Mouse (Mus musculus) lung, postnatal 14 days (tissue): Measurements from ENCODE around the gene Zc3h12a.
A peak's percentile ranks its signal among the peaks of the same experiment; 100 is the strongest.

ENCODE experiments used
- DNase-seq: peaks from one replicate; pipeline ENCODE4 v3.0.0; 2021

Gene Zc3h12a

DNA sequence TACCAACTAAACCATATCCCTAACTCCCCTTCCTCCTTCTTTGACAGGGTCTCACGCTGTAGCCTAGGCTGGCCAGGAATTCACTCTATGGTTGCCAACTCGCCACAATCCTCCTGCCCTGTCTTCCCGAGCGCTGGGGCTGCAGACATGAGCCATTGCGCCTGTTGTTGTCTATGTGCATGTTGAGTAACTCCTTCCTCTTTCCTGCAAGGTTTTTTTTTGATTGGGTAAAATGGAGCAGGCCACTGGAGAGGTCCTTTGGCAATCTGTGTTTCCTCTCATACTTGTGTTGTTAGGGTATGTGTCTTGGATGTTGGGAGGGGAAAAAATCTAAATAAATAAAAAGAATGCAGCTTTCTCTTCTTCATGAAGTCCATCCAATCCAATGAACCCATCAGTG is 16.6 kb upstream of the Zc3h12a start:
- DNase-seq, result no peak

DNA sequence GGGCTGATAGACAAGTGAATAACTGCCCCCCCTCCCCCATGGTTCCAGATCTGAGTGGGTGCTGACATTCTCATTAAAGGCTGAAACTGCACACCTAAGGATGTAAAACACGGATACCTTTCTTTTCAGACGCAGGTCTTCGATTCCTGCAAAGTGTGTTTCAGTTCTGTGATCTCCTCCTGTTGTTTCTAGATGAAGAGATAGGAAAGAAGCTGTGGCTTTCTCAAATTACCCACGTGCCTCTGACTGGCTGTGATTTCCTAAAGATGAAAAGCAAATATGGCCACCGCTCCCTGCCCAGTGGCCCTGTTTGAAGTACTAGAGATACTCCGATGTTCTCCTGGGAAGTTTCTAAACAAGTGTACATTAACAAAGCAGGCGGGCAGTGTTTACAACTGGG is 10.7 kb upstream of the Zc3h12a start:
- no peak for DNase-seq

DNA sequence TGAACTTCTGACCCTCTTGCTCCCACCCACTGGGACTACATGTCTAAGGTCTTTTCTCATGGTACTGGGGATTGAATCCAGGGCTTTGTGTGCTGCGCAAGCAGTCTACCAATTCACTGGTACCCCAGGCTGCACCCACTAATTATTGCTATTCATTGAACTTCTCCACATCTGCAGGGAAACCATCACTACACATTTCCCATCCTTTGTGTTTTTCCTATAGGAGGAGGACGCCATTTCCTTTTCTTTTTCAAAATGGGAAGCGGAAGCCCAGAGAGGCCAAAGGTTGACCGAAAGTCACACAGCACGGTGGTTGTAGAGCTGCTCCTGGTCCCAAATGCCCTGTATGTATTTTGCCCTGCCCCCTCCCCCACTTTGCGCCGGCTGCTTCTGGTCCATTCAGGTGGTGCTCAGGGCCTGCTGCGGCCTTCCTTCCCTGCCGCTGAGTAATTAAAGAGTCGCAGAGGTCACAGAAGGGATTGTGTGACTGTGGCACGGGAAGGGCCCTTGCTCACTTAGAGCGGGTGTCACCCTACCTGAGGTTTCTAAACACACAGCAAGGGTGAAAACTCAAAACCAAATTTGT is 8.8 kb upstream of the Zc3h12a start:
- no peak for DNase-seq

DNA sequence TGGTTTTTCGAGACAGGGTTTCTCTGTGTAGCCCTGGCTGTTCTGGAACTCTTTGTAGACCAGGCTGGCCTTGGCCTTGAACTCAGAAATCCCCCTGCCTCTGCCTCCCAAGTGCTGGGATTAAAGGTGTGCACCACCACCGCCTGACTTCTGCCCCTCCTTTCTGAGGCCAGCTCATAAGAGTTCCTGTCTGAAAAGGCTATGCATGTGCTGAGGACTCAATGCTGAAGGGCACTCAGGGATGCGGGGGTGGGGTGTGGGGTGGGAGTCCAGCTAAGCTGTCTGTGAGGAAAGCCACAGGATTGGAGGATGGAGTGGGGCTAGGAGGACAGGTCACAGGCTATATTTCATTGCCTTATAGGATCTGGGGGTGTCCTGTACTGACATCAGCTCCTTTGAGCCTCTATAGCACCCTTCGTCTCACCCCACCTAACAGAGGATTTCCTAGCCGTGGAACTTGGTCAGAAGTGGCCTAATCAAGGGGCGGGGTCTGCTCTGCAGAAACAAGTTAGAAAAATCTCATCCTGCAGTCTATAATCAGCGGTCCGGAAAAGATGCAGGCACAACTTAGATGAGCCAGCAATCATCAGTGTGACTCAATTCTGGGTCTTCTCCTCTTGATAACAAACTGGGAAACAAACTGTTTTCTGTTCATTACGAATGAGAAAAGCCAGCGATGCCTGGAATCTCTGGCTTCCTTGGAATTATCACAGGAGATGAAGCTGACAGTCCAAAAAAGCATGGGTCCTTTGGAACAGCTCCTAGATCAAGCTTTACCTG is 7.6 kb upstream of the Zc3h12a start:
- DNase-seq, result no peak

DNA sequence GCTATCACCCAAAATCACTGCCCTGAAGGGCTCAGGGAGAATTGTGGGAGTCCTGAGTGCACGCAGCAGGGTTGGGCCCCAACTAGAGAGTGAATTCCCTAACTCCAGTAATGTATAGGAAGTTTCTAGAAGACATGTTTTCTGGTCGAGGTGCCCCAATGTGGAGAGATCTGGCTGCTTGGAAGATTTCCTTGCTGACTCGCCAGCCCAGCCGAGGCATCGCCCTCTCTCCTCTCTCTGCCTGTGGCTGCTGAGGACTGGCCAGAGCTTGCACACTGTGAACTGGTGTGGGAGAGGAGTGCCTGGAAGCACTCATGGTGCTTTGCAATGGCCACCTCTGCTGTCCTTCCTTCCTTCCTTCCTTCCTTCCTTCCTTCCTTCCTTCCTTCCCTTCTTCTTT is 7.0 kb upstream of the Zc3h12a start:
- DNase-seq, result no peak

DNA sequence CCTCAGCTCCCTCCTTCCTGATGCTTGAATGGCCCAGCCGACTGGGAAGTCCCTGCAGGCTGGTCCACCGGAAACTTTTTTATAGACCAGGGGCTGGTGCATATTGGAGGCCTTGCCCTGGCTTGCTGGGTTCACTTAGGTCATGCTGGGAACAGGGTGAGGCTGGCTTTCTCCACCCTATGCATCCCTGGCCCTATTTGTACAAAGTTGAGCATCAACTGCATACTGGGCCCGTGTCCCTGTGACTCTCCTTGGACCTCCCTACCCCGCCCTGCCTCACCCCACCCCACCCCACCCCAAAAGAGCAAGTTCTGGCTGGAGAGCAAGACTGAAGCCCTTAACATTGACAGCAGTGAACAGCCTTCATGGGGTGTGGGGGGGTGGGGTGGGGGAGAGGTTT is 6.6 kb upstream of the Zc3h12a start:
- DNase-seq, result no peak

DNA sequence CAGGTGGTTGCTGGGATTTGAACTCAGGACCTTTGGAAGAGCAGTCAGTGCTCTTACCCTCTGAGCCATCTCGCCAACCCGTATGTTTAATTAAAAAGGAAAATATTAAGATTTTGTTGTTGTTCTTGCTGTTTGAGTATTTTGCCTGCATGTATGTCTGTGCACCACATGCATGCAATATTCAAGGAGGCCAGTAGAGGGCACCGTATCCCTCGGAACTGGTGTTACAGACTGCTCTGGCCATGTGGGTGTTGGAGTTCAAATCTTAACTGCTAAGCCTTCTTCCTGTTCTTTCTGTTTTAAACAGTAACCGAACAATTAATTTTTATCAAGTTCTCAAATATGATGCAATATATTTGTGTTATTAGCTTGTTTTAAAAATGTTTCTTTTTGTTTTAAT is 4.8 kb upstream of the Zc3h12a start:
- DNase-seq, result peak; percentile 67

DNA sequence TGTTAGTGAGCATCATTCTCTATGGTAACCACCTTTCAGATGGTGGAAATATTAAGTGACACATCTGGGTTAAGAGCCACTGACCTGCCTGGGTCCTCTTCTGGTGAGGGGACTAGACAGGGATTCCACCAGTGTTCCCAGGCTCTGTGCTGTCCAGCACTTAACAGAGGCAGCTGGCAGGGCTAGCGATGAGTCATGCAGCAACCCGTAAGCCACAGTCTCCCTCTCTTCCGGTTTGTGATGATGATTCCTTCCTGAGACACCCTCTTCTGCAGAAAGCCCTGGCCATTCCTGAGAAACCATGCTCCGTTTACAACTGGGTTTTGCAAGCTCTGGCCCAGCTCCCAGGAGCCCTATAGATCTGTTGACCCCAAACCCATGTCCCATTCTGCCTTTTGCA is 3.9 kb upstream of the Zc3h12a start:
- no peak for DNase-seq

DNA sequence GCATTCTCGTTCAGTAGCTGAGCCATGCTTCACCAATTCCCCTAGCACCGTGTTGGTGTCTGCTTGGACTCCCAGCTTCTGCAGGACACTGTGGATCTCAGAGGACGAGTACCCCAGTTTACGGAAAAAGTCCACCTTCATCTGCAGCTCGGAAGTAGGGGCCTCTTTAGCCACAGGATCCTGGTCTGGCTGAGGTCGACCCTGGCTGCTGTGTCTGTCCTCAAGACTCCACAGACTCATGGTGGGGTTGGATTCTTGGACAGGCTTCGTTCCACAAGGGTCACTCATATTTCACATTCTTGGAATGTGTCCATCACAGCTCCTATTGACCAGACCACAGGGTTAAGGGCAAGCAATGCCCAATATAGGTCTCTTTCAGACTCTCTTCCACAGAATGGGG is 879 bp downstream of the Zc3h12a start:
- DNase-seq, result no peak

DNA sequence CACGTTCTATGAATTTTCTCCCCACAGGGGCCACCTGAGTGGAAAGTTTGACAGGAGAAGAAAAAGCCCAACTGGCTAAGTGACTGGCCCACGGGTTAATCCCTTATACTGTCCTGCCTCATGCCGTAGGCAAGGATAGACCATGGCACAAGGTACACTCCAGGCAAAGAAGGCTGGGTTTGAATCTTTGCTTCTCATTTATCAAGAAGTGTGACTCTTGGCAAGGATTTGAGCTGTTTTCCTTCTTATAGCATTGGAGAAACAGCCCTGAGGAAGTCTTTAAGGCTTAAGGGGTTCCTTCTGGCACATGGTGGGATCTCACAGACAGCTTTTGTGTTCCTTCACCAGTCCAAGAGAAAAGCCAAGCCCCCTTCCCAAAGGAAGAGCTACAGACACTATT is 1.5 kb downstream of the Zc3h12a start:
- DNase-seq, result no peak

DNA sequence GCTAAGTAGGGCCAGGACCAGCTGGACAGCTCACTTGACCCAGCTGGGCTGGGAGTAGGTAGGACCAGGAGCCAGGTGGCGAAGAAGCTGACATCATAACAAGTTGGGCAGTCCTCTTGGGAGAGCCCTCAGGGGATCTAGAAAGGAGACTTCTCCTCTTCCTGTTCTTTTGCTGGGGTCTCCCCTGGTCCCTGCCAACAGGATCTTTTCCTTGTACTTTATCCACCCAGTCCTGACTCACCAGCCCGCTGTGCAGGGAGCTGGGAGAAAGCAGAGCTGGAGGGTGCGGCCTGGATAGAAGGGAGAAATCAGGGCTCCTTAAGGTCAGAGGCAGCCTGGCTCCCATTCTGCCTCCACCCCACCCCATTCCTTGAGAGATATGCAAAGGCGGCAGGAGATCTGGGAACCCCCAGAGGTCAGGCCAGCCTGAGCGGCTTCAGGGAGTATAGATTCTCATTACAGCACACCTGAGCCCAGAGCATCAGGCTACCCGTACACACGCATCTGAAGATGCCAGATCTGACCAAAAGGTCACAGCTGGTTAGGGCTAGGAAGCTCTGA is 2.2 kb downstream of the Zc3h12a start:
- no peak for DNase-seq

DNA sequence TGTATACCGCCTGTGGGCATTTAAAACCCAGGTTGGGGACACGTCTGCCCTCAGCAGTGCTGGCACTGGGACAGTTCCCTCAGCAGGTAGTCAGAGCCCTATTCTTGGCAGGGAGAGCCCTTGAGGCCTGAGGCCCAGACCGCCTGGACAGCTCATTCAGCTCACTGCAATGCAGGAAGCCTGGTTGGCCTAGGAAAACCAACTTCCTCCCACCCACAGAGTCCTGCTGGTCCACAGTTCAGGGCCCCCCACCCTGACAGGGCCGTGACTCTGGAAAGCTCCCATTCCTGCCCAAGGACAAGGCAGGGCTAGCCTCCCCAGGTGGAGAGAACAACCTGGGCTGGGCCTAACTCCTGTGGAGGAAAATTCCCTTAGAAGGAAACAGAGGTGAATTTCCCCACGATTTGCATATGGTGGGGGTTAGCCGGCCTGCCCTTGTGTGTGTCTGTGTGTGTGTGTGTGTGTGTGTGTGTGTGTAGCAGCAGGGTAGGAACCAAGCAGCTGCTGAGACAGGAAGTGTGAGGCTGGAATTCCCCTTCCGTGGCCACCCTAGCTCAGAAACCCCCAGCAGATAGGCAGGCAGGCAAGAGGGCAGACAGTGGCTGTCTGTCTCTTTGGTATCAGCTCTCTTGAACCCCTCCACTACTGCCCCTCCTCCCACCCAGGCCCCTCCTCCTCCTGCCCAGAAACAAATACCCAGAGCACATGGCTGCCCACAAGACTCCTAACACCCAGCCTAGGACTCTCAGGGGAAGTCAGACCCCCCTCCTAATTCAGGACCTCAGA is 3.0 kb downstream of the Zc3h12a start:
- DNase-seq, result peak; percentile 37

DNA sequence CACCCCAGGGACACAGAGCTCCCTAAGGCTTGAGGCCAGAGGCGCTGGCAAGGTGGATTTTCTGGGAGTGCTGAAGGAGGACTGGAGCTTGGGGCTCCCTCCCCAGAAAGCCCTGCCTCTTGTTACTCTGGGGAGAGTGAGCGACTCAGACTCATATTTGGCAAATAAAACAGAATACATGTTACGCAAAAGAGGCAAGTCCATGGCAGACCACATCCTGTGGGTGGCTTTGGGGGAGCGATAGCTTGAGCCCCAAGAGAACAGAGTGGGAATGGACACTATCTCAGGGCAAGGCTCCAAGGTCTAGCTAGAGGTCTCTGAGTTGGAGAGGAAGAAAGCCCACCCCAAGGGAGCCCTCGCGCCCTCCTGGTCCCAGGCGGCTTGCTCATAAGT is 4.4 kb downstream of the Zc3h12a start:
- DNase-seq, result no peak

DNA sequence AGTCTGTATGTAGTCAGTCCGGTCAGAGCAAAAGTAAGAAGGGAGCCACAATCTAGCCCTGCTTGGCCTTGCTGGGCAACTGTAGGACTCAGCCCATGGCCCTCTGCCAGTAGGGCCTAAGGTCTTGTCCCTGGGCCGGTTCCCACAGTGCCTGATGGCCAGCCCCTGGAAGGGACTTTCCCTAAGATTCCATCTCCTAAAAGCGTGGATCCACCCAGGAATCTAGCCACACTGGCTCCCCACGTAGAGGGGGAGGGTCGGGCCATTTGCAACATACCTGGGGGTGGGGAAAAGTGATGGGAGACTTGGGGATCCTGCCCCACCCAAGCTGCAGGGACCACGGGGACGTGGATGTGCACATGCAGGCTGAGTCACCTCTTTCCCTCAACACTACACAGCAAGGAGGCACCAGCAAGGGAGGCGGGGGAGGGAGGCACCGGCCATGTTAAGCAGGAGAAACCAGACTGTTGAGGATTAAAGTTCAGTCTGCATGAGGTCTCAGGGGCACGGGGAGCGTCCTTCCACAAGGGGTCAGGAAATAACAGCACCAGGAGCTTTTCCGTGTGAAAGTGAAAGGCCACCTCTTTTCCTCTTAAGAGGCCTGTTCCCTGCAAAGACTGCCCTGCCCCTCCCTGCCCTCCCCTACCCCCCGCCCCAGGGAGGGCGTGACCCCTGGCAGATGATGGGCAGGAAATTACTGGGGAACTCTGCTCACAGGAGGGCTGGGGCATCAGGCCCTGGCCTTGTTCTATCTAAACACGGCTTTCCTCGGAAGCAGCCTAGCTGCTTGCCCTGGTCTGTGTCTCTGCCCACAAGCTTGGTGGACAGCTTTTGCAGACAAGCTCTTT is 5.0 kb downstream of the Zc3h12a start:
- peak; percentile 62 for DNase-seq

DNA sequence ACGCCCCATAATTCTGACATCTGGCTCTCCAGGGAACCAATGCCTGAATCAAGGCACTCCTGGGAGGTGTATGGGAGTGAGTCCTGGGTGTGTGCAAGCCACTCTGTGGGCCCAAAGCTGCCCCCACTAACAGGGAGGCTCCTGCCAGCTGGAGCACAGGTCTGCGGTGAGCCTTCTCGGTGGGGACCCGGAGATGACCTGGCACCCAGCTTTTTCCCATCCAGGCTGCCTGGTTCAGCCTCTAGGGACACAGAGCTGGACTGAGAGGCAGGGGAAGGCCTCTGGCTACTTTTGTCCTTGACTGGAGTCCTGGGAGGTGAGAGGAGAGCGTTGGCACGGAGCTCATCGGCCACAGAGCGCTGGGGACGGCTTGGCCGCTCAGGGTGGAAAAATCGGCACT is 7.9 kb downstream of the Zc3h12a start:
- no peak for DNase-seq

DNA sequence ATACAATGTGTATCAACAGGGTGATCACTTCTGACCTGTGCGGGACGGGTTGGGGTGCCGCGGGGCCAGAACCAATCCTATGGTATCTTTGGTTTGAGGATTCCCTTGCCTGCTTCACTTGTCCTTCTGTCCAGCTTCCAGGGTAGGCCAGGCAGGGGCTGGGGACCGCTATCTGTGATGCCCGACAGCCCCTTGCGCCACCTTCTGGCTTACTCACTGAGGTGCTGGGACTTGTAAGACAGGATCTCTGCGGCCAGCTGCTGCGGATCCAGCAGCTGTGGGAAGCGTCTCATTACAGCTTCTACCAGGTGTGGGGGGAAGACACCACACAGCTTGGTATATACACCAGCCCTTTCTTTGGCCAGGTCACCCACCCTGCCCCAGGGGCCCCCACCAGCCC is 8.6 kb downstream of the Zc3h12a start:
- no peak for DNase-seq

DNA sequence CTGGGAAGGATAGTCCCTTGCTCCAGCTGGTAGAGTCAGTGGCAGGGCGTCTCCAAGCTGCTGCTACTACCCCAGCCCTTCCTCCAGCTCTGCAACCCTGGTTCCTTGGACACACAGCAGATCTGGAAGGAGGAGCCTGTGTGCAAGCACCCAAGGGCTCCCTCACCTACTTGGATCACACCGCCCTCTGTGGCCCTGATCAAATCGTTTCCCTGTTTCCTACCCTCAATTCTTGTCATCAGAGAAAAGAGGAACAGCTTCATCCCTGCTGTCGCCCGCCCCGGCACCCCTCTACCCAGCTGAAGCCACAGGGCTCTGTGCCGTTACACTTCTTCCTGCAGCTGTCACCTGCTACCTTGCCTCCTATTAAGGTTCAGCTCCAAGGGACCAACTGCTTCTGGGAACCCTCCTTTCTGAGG is 9.7 kb downstream of the Zc3h12a start:
- no peak for DNase-seq

DNA sequence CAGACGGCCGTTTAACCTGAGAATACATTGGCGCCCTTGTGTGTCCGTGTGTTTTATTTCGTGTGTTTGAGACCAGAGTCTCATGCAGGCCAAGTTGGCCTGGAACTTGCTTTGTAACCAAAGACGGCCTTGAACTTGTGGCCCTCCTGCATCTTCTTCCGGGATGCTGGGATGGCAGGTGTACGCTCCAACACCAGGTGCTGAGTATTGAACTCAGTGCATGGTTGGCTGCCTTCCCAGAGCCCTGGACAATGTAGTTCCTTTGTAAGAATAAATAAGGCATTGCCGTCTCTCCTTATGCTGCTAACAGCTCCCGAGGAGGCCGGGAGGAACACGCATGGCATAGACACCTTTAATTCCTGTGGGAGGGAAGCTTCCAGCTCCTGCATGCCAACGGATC is 10.7 kb downstream of the Zc3h12a start:
- no peak for DNase-seq

DNA sequence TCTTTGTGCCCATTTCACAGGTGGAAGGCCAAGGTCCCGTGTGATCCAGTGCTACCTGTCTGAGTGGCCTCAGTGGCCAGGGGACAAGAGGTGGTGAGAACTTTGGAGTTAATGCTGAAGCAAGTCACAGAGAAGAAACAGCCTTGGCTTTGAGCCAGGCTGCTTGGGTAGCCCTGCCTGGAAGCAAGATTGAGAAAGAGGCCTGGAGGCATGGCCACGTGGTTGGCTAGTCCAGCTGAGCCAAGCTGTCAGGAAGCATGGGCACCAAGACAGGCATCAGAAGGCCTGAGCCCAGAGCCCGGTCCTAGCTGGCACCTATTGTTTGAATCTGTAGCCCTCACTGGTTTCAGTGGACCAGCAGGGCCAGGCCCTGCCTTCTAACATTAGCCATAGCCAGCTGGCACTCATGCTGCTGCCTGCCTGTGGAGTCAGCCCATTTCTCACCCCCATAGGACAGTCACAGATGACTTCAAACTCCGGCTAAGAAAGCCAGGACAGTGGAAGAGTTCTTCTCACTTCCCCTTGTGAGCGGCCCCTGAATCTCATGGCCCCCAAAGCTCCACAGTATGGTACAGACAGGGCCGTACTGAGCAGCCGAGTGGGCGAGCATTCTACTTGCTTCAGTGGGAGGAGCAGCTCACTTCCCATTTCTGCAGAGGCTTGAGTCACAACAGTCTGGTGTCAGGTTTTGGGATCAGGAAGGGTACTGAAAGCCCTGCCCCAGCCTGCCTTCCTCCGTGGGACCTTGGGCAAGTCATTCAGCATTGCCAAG is 11.4 kb downstream of the Zc3h12a start:
- peak; percentile 77 for DNase-seq

DNA sequence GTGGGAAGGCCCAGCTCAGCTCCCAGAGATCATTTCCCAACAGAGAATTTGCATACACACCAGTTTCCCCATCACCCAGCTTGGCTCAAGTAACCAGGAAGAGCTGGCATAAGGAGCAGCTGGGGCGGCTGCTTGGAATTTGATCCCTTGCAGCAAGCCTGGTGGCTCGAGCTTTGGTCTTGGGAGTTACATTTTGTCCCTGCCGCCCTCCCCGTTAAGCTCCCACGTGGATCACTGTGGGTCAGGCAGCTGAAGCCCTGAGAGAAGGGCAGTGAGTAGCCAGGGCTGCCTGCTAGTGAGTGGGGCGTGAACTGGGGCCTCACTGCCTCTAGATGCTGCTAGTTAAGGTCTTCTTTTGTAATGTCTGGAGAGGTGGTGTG is 11.9 kb downstream of the Zc3h12a start:
- peak; percentile 46 for DNase-seq

DNA sequence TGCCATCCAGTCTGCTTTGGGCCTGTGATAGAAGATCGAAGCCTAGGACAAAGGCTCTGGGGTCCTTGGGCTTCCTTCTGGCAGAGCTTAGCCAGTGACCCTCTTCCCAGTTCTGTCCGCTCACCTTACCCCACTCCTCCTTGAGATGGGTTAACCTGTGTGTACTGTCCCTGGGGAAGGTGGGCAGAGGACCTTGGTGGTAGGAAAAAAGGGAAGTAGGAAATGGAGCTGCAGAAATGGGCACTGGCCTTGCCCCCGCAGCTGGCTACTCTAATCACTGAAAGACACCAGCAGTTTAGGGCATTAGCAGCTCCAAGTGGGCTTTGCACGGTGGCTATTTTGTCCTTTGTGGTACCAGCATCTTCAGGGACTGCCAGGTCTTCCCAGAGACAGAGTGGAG is 12.6 kb downstream of the Zc3h12a start:
- no peak for DNase-seq

DNA sequence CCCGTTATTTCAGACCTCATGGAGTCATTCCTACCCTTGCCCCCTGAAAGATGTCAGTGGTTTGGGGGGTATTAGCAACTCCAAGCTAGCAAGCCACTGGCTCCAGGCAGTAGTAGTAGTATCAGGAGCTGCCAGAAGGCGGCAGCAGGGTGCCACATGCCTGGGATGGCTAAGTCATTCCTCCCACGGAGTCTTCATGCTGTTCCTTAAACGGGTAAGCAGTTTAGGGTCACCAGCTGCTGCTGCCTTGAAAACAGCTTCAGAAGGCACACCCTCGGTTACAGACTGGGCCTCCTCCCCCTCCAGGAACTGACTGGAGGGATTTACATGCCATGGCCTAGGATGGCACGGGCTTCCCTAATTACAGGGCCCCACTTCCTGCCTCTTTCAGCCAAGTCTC is 13.0 kb downstream of the Zc3h12a start:
- peak; percentile 90 for DNase-seq
